Mouse (Mus musculus): ENCODE data around the gene Rab4a. TPM values are rescaled to one million over a fixed set of nuclear protein-coding genes. Genes with fewer than 3 reads are reported as not detected.

Gene Rab4a
- total RNA-seq (2021): 10 to 100 TPM; 13.3 to 14.4 TPM
- long read RNA-seq, experiment 1, transcript Rab4a-202 (8 exons, 1,419 nt): major isoform, 21 of 24 reads
- long read RNA-seq, experiment 1, partial matches to known transcripts: 0 of 24 reads
- long read RNA-seq, experiment 1, other reads (novel, unspliced or antisense): 2 of 24 reads
- long read RNA-seq, experiment 2, transcript Rab4a-202 (8 exons, 1,419 nt): major isoform, 18 of 21 reads
- long read RNA-seq, experiment 2, partial matches to known transcripts: 0 of 21 reads
- long read RNA-seq, experiment 2, other reads (novel, unspliced or antisense): 3 of 21 reads

GRCm38 (mm10) chr8:123805718-123806373, at the start of gene Rab4a:
Rab4a (plus strand) TSS chr8:123805985.
- intact Hi-C loops (cut with DNase I; ENCODE audit: low total_unique reads): no loop called here
- peak; percentile 88 for DNase-seq

DNA sequence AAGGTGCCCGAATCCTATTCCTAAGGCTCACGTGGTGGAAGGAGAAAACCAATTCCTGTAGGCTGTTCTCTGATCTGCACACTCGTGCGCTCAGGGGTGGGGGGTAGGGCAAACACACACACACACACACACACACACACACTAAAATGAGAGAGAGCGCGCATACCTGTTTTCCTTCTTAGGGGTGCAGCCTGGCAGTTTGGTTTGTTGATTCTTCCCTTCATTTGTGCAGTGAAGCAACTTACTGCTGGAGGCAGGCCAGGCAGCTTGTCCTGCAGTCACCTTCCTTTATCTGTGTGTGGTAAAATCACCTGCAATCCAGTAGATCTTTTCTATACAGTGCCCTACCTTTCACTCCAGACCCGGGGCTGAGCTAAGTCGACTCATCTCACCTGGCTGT, 48.9 kb upstream of the Rab4a start:
- no peak for DNase-seq
- intact Hi-C loops (cut with DNase I; ENCODE audit: low total_unique reads): no loop called here

DNA sequence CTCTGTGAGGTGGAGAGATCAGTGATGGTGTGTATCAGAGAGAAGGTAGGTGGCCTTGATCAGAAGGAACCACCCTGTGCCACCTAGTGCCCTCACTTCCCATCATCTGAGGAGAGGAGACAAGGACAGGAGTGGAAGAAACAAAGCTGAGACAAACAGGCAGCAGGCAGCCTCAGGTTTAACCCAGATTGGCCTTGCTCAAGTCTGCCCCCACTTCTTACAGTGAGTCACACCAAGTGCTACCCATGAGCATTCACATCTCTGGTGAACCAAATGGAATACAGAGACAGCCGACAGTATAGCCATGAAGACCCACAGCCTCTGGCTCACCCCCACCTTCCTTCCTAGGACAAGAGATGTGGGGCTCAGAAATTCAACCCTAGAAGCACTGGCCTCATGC, 46.9 kb upstream of the Rab4a start:
- DNase-seq: no peak

DNA sequence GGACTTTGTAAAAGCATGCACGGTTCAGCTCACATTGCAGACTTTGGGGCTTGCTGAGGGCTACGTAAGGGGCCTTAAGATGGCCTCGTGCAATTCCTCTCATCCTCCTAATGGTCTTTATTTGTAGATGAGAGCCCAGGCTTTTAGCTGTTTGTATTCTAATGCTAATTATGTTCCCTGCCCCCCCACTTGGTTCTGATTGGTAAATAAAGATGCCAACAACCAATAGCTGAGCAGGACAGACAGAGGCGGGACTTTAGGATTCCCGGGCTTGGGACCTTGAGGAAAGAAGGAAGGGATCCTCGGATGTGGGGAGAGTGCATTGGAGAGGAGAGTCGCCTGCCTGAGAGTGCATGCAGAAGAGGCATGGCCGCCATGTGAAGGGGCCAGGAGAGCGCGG, 45.9 kb upstream of the Rab4a start:
- intact Hi-C loops (cut with DNase I; ENCODE audit: low total_unique reads): no loop called here
- no peak for DNase-seq

More for the DNA sequence above, 46.9 kb upstream of the Rab4a start:
- intact Hi-C loops (cut with DNase I; ENCODE audit: low total_unique reads): no loop called here

GRCm38 (mm10) chr8:123760579-123760978, 45.2 kb upstream of the Rab4a start:
- no peak for DNase-seq
- intact Hi-C loops (cut with DNase I; ENCODE audit: low total_unique reads): no loop called here

- peak; percentile 58 for DNase-seq
- intact Hi-C loops (cut with DNase I; ENCODE audit: low total_unique reads): no loop called here
Measured at GRCm38 (mm10) chr8:123761266-123761882, 44.4 kb upstream of the Rab4a start.

GRCm38 (mm10) chr8:123761883-123762270, 43.9 kb upstream of the Rab4a start:
- intact Hi-C loops (cut with DNase I; ENCODE audit: low total_unique reads): no loop called here
- DNase-seq: no peak

DNA sequence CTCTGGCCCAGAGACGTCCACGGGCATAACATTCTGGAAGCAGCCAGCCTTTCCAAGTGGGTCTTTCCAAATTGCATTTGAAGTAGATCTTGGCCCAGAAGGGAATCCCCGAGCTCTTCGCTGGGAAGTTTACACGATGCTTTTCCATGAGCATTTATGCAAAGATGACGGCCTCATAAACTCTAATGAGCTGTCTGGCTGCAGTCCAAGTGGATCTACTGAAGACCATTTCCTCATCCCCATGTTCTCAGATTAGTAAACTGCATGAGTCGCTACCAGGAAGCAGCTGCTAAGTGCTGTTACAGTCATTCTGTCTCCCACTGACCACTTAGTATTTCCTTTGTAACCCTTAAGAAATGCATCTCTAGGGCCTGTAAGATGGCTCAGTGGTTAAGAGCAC, 42.4 kb upstream of the Rab4a start:
- intact Hi-C loops (cut with DNase I; ENCODE audit: low total_unique reads): no loop called here
- peak; percentile 23 for DNase-seq

GRCm38 (mm10) chr8:123764671-123765070, 41.1 kb upstream of the Rab4a start:
- intact Hi-C loops (cut with DNase I; ENCODE audit: low total_unique reads): no loop called here
- no peak for DNase-seq

GRCm38 (mm10) chr8:123766516-123766915, 39.3 kb upstream of the Rab4a start:
- intact Hi-C loops (cut with DNase I; ENCODE audit: low total_unique reads): no loop called here
- no peak for DNase-seq

GRCm38 (mm10) chr8:123767874-123768273, 37.9 kb upstream of the Rab4a start:
- intact Hi-C loops (cut with DNase I; ENCODE audit: low total_unique reads): no loop called here
- no peak for DNase-seq

- intact Hi-C loops (cut with DNase I; ENCODE audit: low total_unique reads): no loop called here
- peak; percentile 25 for DNase-seq
Measured at GRCm38 (mm10) chr8:123768492-123769356, 37.1 kb upstream of the Rab4a start.

- intact Hi-C loops (cut with DNase I; ENCODE audit: low total_unique reads): no loop called here
- DNase-seq: no peak
Measured at GRCm38 (mm10) chr8:123773468-123773867, 32.3 kb upstream of the Rab4a start.

- DNase-seq: no peak
- intact Hi-C loops (cut with DNase I; ENCODE audit: low total_unique reads): no loop called here
Measured at GRCm38 (mm10) chr8:123774491-123774890, 31.3 kb upstream of the Rab4a start.

GRCm38 (mm10) chr8:123777319-123777718, 28.5 kb upstream of the Rab4a start:
- intact Hi-C loops (cut with DNase I; ENCODE audit: low total_unique reads): no loop called here
- peak; percentile 49 for DNase-seq

DNA sequence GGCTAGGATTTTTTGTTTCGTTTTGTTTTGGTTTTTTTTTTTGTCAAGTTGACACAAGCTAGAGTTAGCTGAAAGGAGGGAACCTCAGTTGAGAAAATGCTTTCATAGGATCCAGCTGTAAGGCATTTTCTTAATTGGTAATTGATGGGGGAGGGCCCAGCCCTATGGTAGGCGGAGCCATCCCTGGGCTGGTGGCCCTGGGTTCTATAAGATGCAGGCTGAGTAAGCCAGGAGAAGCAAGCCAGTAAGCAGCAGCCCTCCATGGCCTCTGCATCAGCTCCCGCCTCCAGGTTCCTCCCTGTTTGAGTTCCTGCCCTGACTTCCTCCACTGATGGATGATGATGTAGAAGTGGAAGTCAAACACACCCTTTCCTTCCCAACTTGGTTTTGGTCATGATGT, 25.3 kb upstream of the Rab4a start:
- intact Hi-C loops (cut with DNase I; ENCODE audit: low total_unique reads): no loop called here
- no peak for DNase-seq

DNA sequence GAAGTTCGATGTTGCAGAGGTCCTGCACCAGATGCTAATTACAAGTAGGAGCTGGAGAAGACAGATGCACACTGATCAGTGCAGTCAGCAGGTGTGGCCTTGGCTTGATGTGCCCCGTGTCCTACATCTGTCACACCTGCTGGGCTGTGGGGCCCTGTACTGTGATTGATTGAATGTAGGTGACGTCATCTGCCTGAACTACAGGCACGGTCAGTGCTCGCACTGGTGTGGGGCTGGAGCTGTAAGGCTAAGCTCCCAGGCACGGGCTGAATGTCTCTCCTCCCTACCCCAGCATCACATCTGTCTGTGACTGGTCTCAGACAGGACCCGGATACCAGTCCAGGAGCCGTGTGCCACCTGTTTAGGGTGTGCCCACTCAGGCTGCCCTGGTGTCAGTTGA, 24.5 kb upstream of the Rab4a start:
- intact Hi-C loops (cut with DNase I; ENCODE audit: low total_unique reads): no loop called here

DNA sequence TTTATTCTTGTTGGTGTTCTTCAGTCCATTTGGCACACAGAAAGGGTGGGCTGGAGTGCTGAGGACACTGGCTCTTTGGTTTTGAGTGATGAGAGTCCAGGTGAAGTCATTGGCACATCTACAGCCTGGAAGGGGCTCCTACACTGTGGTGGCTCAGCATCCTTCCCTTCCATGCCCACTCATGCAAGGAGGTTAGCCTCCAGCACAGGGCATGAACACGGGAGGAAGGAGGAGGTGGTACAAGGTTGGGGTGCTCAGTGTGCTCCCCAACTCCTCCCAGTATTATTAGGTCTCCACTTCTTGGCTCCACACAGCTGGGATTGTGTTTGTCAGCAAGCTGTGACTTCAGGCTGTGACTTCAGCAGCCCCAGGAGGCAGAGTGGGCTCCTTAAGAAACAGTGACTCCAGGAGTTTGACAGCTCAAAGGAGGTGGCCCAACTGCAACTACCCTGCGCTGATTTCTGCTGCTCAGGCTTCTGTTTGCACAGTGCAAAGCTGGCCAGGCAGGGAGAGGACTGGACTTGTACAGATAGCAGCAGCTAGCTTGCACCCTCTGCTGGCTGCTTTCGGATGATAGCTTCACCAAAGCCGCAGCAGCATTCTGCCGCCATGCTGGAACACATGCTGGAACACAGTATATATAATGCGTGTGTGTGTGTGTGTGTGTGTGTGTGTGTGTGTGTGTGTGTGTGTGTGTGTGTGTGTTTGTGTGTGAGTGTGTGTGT, 22.1 kb upstream of the Rab4a start:
- DNase-seq: peak; percentile 80
- intact Hi-C loops (cut with DNase I; ENCODE audit: low total_unique reads): loop anchor here (2.0 kb wide), 1 partner anchor 131 kb away; the partner anchor contains the start of gene Rhou

More for the DNA sequence above, 24.5 kb upstream of the Rab4a start:
- no peak for DNase-seq

GRCm38 (mm10) chr8:123786166-123786565, 19.6 kb upstream of the Rab4a start:
- intact Hi-C loops (cut with DNase I; ENCODE audit: low total_unique reads): no loop called here
- no peak for DNase-seq
